Mouse (Mus musculus) urinary bladder, postnatal 25 days (tissue): ENCODE data around the gene Gpsm2.

Experiments
- DNase-seq: peaks from one replicate; pipeline ENCODE4 v3.0.0; 2022; ENCODE audit warnings: low spot score

Gene Gpsm2

DNA sequence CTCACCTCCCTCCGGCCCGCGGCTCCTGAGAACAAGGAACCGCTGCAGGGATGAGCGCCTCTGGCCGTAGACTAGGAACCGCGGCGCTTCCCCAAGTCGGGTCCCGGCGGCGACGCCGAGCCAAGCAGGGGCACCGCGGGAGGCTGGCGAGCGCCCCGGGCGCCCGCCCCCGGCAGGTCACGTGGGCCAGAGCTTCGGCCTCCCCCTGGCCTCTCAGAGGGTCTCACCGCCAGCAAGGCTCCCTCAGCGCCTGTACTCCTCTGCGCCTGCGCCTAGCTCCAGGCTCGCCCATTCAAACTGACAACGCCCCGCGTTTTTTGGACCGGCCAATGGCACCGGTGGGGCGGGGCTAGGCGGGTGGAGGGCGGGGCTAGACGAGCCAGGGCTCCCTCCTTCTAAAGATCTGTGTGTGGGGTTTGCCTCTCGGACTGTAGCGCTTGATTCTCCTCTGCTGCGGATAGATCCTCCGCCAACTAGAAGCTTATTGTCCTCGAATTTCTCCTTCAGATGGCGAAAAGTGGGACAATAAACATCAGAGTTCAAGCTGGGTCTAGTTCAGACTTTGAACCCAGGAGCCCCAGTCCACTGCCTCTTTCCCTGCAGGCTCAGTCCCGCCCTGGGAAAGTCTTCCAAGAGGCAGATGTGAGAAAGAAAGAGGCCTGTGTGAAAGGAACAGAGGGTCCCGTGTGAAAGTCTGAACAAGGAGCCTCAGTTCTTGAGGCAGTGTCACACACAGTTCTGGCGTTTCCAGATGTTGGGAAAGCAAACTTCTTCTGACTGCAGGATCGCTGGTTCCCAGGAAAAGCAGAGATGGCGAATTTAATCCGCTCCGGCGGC is at the start of gene Gpsm2:
TSS of gene Gpsm2 (minus strand) at position 274 of the 837 bp plus-strand sequence.
- peak; percentile 96 for DNase-seq

DNA sequence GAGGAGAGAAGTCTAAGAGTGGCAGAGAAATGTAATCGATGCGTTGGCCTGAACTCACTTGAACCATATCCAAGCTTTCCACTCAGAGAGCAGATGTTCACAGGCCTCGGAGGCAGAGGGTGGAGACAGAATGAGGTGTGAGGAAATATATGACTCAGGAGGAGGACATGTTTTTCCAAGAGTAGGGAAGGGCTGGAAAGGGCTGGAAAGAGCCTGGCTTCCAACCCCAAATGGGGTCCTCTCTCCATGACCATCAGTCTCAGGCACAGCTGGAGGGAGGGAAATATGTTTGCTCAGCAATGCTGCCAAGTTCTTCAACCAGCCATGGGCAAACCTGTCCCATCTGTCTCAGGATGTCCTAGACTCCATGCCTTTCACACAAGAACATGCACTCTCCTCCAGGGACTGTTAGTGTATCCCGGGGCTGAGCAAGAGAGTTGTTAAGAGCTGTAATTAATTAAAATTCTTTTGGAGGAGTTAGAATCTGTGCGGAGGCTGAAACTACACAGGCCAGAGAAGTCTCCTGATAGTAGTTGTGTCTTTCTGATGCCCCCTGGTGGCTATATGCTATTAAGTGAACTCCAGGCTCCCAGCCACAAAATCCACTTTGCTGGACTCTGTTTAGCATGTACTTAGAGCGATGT is 48.7 kb upstream of the Gpsm2 start:
- peak; percentile 56 for DNase-seq

DNA sequence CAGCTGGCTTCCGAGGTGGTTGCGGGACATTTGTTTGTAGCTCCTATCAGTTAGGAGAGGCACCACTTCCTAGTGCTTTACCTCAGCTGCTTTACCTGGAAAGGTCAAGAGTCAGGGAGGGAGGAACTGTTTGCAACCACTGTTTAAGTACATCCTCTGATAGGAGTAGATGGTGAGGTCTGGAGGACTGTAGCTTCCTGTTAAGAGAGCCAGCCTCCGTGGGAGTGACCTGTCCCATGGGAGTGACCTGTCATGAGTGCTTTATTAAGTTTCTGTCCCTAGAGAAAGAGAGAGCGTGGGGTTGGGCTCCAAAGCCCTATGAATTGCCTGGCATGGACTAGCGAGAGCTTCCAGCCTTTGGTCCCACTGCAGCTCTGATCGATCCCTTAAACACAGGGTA is 47.4 kb upstream of the Gpsm2 start:
- no peak for DNase-seq

DNA sequence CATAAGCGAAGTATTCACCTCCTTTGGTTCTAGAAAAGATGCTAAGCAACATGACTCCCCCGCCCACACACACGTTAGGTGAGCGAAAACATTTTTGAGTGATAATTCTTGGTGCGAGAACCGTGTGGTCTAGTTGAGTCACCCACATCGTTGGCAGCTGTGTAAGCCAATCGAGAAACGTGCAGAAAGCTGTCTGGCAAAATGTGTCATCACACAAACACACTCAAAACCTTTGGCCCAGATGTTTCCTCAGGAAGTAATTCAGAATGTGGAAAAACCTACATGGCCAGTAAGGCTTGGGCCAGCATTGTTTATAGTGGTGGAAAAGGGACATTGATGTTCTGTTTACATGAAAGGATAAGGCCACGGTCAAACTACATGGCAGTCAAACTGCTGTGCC is 45.3 kb upstream of the Gpsm2 start:
- no peak for DNase-seq

DNA sequence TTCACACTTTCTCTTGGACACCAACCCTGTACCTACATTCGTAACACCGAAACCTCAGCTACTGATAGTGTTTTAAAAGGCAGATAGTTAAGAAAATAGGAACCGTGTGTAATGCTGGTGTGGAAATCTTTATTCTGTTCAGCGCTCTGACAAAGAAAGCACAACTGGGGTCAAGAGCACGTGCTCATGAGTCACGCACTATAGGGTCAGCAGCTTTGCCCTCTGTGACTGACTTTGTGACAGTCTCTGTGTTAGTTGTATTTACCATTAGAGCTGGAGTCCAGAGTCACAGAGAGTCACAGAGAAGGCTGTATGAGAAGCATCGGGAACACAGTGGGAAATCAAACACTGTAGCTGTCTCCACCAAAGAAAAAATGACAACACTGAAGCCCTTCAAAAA is 44.8 kb upstream of the Gpsm2 start:
- no peak for DNase-seq

DNA sequence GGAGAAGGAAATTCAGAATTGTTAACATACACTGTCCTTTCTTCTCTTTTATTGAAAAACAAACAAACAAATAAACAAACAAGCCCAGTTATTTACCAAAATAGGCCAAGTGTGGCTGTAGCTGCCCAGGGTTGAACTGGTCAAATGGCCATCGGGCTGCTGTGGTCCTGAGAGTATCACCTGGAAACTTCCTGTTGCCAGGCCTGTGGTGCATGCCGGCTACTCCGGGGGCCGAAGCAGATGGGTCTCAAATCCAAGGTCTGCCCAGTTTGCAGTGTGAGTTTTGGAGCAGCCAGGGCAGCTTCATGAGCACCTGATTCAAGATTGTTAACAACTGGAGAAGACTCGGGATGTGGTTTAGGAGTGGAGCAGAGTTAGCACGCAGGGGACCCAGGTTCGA is 43.4 kb upstream of the Gpsm2 start:
- no peak for DNase-seq

DNA sequence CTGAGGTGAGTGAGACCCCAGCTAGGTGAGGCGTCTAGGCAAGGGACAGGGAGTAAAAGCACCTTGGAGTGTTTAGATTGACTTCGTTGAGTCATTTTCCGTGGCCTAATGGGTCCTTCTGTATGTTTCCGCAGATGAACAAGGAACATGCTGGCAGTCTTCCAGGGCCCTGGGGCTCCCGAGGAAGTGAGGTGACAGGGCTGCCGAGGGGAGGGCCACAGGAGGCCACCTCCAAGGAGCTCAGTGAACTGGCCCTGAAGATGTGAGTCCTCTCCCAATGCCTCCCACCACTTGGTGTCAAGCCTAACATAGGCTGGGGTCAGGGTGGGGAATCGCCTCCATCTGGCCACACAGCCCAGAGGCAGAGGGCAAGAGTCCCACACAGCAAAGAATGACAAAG is 42.9 kb upstream of the Gpsm2 start:
- DNase-seq: no peak

DNA sequence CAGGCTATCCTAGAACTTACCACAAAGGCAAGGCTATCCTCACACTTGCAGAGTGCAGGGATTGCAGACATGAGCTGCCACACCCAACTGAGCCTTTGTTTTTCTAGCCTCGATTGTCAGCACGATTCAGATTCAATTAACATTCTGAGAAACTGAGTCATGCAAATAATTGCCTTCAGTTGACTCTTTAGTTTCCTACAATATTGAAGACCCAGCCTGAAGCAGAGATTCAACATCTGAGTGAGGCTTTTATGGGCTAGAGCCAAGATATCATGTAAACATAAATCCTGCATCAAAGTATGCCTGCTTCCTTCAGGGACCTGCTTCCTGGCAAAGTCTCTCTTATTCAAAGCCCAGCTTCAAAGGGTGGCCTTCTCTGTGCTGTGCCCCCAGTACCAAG is 41.6 kb upstream of the Gpsm2 start:
- DNase-seq: no peak

DNA sequence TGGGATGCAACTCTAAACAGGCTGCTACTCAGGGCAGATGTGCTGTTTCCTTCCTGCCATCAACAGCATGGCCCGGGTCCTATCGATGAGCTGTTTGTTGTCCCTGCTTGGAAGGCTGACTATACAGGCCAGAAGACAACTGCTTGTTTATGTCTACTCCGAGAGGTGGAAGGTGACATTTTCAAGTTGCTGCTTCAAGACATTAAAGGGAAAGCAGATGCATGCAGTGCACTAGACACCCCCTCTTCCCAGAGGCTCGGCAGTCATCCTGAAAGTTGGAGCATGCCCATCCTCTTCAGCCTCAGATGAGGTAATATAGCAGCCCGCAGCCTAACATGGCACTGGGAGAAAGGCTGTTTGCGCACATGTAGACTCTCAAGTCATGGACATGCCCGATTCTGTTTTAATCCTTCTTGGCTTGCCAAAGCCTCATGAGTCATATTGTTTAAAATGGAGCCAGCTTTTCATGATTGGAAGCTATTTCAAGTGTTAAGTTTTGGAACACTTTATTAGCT is 40.5 kb upstream of the Gpsm2 start:
- no peak for DNase-seq

DNA sequence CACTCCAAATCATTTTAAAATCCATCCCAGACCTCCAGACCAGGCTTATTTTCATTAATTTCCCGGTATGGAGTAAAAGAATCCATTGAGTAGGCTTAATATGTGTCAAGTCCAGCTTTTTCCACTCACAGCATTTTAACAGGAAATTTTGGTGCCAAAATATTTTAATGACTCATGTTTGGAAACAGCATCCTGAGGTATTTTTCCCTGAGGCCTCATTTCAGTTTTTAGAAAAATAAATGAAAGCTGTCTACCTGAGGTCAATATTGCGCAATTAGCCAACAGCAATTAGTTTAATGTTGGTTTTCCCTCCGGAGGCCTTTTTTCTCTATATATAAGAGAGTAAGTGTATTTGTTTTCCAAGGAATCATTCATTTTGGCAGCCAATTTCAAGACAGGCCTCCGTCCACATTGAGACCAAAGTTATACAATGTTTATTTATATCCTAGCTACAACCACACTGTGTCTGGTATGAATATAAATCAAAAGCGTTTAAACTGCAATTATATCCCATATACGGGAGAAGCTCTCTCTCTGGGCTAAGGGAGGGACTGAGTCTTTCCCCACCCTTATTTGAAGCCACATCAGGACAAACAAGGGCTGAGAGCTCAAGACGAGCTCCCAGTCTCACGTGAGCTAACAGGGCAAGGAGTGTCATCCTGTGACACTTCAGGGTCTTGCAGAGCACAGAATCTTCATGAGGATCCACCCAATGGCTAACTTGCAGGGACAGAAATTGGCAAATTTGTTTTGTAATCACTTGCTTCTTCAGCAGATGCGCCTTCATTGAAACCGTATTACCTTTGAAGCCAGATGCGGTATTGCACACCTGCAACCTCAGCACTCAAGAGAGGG is 37.7 kb upstream of the Gpsm2 start:
- no peak for DNase-seq

DNA sequence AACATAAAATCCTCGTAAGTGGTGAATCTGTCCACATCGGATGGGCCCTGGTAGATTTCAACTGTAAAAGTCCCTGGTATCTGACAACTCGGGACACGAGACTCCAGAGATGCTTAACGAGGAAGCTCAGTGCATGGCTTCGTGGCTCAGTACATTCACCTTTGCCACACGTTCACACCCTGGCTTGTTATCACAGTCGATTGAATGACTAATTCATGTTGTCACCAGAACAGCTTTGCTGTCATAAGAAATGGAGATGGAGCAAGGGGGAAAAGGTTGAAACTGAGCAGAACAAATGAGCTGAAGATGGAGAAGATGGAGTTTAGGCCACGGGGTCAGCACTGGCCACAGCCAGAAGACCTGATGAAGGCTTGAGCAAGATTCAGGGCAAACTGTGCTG is 35.5 kb upstream of the Gpsm2 start:
- DNase-seq: no peak

DNA sequence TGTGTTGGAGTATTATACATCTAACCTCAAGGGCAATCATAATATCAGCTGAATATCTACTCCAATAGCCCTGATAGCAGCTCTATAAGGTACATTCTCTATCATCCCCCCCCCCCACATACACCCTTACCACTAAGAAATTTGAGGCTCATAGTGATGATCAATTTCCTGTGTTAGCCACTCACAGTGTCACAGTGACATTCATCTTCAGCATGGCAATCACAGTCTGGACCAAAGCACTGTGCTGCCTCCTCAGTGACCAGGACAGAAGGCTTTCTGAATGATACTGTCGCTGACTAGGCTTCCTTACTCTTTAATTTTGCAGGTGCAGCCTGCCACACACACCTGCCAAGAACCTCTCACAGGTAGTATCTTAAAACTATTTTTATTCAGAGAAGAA is 34.0 kb upstream of the Gpsm2 start:
- DNase-seq: no peak

DNA sequence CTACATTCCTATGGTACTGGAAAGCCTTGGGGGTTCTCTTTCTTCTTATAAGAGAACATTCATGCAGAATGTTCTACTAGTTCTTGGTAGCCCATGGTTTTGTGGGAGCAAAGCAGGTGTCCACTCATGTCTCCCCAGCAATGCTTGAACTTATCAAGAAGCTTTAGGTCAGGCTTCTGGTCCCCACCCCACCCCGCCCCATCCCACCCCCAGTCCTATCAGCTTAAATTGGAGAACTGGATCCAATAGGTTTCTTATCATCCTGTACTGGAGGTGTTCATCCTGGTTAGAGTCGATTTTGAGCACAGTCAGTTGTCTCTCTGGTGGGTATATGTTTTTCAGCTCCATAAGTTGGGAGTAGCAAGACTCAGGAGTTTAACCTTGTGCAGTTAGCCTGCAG is 33.4 kb upstream of the Gpsm2 start:
- no peak for DNase-seq

DNA sequence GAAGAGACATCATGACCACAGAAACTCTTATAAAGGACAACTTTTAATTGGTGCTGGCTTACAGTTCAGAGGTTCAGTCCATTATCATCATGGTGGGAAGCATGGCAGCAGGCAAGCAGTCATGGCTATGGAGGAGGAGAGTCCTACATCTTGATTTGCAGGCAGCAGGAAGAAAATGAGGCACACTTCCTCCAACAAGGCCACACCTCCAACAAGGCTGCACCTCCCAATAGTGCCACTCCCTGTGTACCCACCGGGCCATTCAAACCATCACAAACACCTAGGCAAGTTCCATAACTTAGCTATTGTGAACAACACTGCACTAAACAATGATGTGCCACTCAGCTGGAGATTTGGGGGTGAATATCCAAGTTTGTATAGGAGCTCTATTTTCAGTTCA is 32.4 kb upstream of the Gpsm2 start:
- DNase-seq: no peak

DNA sequence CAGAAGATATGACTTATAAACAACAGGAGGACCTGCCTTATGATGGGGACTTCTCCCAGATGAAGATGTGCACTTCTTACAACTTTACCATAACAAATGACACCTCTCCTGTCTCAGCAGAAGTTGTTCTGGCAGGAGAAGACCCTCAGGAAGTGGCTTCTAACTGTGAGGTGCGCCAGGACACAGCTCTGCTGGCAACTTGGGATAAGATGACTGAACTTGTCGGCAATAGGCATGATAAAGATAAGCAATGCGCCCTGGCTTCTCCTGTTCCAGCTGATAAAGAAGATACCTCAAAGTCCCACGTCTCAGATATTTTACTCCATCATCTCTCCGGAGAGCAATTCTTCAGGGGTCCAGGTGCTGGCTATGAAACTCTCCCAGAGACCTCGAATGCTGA is 29.6 kb upstream of the Gpsm2 start:
- no peak for DNase-seq

DNA sequence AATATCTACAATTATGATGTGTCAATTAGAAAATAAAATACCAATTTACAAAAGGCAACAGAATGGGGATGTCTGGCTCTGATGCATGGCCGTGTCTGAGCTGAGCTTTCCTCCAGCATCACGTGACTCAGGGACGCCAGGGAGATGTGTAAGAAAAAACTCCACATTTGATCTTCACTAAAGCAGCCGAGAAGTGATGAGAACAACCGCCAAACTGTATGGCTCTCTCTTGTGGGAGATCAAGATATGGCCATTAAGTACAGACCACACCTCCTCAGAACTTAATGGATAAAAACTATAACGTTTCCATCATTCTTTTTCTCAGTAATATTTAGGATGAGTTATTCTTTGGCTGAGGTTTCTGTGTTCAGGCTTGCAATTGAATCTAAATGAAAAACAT is 29.0 kb upstream of the Gpsm2 start:
- no peak for DNase-seq

DNA sequence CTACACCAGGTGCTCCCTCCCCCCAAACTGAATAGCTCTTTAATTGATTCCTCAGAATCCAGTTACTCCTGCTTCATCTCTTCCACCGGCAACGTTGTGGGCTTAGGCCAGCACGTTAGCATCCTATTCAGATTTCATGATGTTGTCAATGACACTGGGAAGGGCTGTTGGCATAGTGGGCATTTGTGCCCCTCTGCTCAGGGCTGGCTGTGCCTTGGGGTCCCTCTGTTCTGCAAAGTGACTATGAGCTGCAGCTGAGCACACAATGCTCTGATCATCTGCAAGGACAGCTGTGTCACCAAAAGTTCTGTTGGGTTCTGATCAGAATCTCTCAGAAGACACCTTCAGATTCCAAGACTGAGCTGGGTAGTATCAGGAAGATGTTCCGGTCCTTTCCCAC is 22.0 kb upstream of the Gpsm2 start:
- no peak for DNase-seq

DNA sequence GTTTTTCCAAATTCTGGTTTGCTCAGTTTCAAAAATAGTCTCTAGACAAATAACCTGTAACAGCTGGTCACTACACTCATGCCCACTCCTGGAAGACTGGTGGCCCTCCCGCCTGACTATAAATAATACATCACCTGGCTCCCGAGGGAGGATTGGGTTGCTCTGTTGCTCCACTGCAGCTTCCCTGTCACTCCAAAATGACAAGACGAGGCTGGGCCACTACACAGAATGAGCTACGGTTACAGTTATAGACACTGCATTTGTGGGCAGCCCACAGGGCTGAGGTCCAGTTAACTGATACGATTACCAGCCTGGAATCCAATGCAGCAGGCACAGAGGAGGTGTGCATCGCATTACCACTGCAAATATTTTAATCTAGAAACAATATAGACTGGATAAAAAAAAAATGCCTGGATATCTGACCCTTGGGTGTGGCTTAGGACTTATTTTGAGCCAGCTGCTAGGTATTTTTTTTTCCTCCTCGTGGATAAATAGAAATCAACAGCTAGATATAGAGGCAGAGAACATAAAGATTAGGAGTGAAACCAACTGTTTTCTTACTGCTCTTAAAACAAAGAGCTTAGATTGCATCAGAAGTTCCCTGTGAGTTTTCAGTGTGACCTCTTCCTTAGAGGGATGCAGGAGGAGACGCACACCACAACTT is 17.1 kb upstream of the Gpsm2 start, which contains the start of gene Aknad1:
TSS of gene Aknad1 (plus strand) at position 614 of the 664 bp plus-strand sequence.
- no peak for DNase-seq

DNA sequence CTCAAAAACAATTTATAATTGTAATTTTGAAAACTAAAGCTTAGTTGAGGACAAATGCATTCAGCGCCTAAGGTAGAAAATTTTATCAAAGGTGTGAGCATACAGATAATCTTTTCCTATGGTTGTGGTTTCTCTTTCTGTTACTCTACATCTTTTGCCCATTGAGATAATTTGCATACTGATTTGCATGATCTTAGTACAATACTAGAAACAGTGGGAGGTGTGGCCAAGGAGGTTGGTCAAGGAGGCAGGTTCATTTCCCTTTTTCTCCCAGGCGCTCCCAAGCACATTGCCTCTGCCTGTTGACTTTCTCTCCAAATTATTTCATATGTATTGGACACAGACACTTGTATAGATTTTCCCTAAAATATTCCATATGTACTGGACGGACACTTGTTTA is 15.7 kb upstream of the Gpsm2 start:
- no peak for DNase-seq

DNA sequence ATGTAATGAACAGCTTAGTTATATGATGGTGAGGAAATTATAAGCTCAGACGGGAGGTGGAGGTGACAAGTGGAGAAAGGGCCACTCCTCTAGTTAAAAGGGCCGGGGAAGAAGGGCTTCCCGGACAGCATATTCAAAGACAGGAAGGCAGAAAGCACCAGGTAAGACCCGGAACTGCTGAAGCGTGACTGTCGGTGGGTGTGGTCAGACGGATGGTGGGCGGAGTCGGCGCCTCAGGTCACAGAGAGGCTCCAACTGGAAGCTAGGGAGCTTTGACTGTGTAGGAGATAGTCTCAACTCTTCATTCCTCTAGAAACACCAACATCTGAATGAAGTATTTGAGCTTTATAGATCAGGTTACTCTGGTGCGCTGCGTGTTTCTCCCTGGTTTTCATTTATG is 8.2 kb upstream of the Gpsm2 start:
- peak; percentile 16 for DNase-seq

DNA sequence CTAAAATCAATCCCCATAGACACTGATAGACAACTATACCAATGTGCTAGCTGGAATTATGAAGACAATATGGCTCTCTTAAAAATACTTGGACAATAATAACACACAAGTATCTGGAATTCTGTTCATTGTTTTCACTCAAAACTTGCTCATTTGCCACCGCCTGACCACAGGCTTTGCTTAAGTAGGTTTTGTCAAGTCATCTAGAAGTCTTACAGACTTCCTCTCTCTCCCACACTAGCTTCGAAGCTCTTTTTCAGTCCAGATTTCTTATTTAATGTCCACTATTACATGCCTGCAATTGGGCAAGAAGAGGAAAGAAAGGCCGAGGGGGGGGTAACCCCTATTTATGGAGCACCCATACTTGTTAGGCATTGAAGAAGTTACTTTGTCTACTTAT is 5.7 kb upstream of the Gpsm2 start:
- DNase-seq: no peak

DNA sequence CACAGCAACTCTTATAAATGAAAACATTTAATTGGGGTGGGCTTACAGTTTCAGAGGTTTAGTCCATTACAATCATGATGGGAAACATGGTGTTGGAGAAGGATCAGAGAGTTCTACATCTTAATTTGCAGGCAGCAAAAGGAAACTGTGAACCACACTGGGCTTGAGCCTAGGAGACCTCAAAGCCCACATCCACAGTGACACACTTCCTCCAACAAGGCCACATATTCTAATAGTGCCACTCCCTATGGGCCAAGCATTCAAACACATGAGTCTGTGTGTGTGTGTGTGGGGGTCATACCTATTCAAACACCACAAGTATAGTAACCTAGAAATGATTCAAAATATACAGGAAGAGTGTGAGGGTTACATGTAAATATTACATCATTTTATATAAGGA is 5.2 kb upstream of the Gpsm2 start:
- DNase-seq: no peak
